Mouse (Mus musculus): ENCODE data around the gene Gpr171.
A peak's percentile ranks its signal among the peaks of the same experiment; 100 is the strongest.
"Not testable (repeated sequence)": the region's sequence is repeated elsewhere in the genome, so short reads cannot be mapped to it uniquely, and the experiment has no call there.

Gene Gpr171

GRCm38 (mm10) chr3:59113973-59114517 is 12.4 kb upstream of the Gpr171 start:
- no peak for DNase-seq (ENCODE audit: low read depth)

DNA sequence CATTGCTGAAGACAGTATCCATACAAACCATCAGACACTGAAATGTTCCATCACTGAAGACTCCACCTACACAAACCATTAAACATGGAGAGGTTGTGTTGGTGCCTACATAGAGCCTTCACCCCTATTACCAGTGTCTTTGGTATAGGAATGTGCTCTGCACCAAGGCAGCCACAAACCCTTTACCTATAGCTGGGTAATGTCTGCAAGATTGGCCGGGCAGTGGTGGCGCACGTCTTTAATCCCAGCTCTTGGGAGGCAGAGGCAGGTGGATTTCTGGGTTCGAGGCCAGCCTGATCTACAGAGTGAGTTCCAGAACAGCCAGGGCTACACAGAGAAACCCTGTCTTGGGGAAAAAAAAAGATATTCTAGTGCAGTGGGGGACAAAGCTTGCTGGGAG is 11.7 kb upstream of the Gpr171 start:
- DNase-seq (ENCODE audit: low read depth), result not testable (repeated sequence)

DNA sequence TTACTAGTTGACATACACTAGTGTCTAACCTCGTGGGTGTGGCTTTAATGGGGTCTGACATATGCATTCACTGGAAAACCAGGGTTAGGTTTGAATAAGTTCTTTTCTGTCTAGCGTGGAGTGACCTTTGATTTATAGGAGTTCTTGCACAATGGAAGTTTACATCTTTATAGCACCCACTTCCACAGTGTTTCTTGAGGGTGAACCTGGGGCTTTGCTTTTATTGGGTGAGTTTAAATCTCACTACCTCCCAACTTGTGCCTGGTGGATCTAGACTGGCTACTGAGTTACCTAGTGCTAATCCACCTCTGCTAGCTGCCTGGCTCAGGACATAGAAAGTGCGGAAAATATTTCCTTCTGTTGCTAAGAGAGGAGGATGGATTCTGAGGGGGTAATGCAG is 10.3 kb upstream of the Gpr171 start:
- no peak for DNase-seq (ENCODE audit: low read depth)

GRCm38 (mm10) chr3:59109834-59110233 is 8.2 kb upstream of the Gpr171 start:
- DNase-seq (ENCODE audit: low read depth), result not testable (repeated sequence)

DNA sequence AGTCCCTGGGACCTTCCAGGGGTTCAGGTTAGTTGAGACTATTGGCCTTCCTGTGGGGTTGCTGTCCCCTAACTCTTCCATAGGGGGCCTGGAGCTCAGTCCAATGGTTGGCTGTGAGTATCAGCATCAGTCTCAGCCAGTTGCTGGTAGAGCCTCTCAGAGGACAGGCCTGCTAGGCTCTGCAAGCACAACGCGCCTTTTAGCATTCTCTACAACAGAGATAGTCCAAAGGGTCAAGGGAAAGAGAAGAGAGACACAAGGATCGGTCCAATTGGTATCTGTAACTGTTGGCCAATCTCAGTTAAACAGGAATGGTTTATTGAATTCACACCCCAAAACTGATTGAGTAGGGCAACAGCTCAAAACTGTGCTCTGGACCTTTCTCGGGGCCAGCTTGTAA is 5.8 kb upstream of the Gpr171 start:
- no peak for DNase-seq (ENCODE audit: low read depth)

- no peak for DNase-seq (ENCODE audit: low read depth)
Observed at GRCm38 (mm10) chr3:59104462-59104861, 2.8 kb upstream of the Gpr171 start.

- DNase-seq (ENCODE audit: low read depth), result no peak
Observed at GRCm38 (mm10) chr3:59102146-59102545, 525 bp upstream of the Gpr171 start.

GRCm38 (mm10) chr3:59098540-59098939 is 3.1 kb downstream of the Gpr171 start:
- no peak for DNase-seq (ENCODE audit: low read depth)

DNA sequence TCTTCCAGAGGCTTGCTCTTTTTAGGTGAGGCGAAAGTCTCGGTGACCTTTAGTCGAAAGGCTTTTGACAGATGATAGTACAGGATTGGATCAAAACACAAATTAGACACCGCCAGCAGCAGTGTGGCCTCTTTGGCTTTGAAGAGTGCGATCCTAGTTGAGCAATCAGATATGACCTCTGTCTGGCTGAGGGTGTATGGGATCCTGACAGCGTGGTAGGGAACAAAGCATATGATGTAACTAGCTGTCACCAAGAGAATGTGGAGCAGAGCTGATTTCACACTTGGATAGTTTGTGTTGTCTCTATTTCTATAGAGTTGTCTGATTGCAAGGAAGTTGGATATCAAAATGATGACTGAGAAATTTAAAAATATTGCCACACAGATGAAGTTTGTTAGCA is 4.2 kb downstream of the Gpr171 start:
- no peak for DNase-seq (ENCODE audit: low read depth)

- no peak for DNase-seq (ENCODE audit: low read depth)
Observed at GRCm38 (mm10) chr3:59092702-59093101, 8.9 kb downstream of the Gpr171 start.

GRCm38 (mm10) chr3:59080919-59081318 is 20.7 kb downstream of the Gpr171 start:
- DNase-seq (ENCODE audit: low read depth), result no peak

DNA sequence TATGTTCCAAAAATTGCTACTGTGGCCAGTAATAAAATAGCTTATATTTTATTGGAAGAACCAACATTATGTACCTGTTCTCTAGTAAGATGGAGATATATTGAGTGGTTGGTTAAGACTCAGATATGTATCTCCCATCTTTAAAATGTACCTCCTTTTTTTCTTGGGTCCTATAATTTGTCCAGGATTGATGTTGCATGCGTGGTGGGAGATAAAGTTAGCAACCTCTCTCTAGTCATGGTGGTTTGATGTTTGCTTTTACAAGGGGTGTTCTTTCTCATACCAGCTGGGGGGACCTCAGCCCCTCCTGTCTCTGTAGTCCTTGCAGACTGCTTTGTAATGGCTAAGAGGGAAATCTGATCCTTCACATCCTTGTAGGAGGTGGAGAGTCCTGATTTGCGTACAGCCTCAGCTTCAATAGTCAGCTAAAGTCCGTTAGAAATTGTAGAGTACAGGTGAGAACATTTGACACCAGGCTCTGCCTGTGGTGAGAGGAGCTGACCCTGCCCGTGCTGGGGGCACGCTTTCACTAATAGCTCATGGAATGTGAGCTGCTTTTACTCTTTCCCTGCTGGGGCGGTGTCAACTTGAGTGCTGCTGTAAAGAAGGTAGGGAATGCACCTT is 21.2 kb downstream of the Gpr171 start:
- no peak for DNase-seq (ENCODE audit: low read depth)

- DNase-seq (ENCODE audit: low read depth), result peak; percentile 61
Observed at GRCm38 (mm10) chr3:59079327-59079726, 22.3 kb downstream of the Gpr171 start.

DNA sequence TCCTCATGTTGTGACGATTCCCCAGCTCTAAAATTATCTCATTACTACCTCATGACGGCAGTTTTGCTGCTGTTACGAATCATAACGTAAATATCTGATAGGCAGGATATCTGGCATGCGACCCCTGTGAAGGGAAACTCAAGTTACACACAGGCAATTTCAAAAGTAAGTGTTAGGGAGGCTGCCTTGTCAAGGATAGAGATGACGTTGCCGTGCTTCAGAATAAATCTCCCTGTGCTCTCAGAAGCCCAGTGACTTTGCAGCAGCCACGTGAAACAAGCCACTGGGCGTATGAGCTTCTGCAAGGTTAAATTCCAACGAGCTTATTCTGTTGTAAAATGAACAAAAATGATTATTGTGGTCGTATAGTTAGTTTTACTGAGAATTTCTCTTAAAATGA is 23.0 kb downstream of the Gpr171 start:
- DNase-seq (ENCODE audit: low read depth), result no peak

DNA sequence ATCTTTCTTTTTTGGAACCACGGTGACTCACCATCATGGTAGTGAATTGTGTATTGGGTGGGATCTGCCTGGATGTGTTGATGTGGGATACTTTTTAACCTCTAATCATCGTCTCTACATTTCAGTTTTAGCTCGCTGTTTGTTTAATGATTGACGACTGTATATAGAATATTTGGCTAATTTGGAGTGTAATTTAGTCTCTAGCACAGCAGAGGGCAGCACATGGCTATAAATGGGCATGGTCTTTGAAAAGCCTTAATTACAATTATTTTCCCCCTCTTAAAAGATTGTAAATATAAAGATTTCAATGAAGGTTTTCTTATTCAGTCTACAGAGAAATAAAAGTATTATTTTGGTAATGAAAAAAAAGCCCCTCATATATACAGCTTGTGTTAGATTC is 24.3 kb downstream of the Gpr171 start:
- DNase-seq (ENCODE audit: low read depth), result no peak

DNA sequence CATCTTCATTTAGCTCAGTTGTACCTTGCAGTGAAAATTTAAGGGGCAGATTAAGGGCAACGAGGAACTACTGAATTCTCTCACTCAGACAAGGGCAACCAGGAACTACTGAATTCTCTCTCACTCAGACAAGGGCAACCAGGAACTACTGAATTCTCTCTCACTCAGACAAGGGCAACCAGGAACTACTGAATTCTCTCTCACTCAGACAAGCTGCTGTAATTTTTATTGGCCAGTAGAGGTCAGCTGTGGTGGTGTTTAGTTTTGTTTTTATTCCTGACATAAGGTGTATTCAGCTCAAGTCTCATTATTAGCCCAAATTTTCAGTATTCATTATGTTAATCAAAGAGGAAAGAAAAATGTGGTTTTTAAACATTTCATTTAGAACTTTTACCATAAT is 32.5 kb downstream of the Gpr171 start:
- DNase-seq (ENCODE audit: low read depth), result not testable (repeated sequence)

DNA sequence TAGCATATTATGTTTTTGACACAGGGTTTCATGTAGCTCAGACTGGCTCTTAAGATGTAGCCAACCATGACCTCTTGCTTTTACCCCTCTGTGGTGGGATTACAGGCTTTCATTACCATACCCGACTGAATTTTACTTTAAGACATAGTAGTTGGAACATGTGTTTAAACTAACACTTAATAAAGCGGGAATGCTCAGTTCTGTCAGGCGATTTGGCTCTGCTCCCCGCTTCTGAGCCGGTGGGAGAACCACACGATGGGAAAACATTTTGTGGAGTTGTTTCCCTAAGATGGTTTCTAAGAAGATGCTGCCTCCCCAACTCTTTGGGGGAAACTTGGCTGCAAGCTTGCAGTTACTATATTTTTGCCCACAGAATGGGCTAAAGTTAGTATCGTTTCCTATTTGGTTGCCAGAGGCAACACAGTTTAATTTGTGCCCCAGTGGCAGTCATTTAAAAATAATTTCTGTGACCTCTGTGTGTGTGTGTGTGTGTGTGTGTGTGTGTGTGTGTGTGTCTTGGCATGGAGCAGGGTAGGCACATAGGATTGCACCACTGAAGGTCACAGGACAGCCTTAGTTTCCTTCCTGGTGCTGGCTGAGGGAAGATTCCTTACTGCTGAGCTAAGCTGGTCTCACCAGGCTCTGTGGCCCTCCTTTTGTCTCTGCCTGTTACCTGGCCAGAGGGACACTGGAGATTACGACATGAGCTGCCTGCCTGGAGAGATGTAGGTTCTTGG is 34.9 kb downstream of the Gpr171 start:
- no peak for DNase-seq (ENCODE audit: low read depth)

DNA sequence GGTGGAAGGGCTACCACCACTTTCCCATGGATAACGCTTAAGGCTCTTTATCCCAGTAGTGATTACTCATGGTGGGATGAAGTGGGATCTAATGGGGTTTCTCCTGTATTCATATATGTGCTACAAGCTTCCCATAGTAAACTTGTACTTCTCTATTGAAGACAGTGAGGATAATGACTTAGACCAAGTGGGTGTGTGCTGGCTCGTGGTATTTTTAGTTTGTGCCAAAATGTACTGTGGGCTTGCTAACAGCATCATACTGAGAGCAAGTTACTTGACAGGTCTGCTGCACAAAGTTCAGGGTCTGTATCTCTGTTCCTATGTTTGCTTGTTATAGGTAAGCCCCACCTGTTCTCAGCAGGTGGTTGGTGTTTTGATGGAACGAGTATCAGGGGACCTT is 35.7 kb downstream of the Gpr171 start:
- no peak for DNase-seq (ENCODE audit: low read depth)

DNA sequence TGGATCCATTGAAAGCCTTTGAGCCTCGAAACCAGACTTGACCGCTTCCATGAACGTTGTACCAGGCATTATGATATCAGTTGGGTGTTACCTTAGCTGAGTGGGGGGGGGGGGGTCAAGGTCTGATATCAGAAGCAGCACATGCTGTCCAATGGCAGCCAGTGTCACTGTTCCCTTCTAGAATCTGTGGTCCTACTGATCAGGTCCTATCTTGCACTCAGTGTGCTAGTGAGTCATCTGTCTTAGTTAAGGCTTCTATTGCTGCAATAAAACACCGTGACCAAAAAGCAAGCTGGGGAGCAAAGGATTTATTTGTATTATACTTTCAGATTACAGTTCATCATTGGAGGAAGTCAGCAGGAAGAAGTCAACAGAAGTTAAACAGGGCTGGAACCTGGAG is 38.2 kb downstream of the Gpr171 start:
- no peak for DNase-seq (ENCODE audit: low read depth)

- DNase-seq (ENCODE audit: low read depth), result no peak
Observed at GRCm38 (mm10) chr3:59062141-59062540, 39.5 kb downstream of the Gpr171 start.

- DNase-seq (ENCODE audit: low read depth), result no peak
Observed at GRCm38 (mm10) chr3:59060131-59060530, 41.5 kb downstream of the Gpr171 start.

DNA sequence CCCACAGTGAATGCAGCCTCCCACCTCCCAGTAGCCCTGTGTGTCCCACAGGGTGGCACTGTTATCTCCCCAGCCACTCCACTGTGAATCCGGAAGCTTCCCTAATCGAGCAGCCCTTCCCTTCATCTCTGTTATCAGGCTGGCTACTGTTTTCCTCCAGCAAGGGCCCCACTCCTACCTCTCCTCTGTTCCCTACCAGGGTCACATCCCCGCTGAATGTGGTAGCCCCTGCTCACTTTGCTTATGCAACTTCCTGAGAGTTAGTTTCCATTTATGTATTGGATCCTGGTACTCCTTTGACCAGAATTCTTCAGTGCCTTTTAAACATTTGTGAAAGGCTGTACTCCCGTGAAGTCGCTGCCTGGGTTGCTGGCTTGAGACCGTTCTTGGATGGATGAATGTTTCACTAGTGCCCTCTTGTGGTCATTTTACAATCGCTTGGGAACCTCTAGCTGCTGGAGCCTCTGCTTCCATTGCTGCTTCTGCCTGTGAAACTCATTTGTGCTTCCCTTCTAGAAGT is 42.5 kb downstream of the Gpr171 start:
- peak; percentile 79 for DNase-seq (ENCODE audit: low read depth)

- no peak for DNase-seq (ENCODE audit: low read depth)
Observed at GRCm38 (mm10) chr3:59054834-59055535, 46.6 kb downstream of the Gpr171 start.
